Mouse (Mus musculus) embryonic facial prominence, embryonic 15.5 days (tissue): ENCODE data around the gene Zfp105. TPM values are rescaled to one million over a fixed set of nuclear protein-coding genes. Genes with fewer than 3 reads are reported as not detected.

ENCODE experiments used
- polyA plus RNA-seq: library from polyadenylated mRNA; unstranded; fragments of >200 nt; fragmentation: Nextera tagmentation; extraction: Ambion mirVana; gene quantifications from 2 replicates; pipeline ENCODE4 v1.2.1, GENCODE M21; 2015

The Zfp105 gene
- polyA plus RNA-seq, 1 experiment from 2014 or later, result 18.4 TPM

Other genes starting within 250 kb of the Zfp105 start
- gene Topaz1, start 175.7 kb upstream of the Zfp105 start, polyA plus RNA-seq, result not detected in 2 replicates
- 7.5 and 7.7 TPM in 2 replicates for gene Tcaim, start 117.5 kb upstream of the Zfp105 start, polyA plus RNA-seq
- gene Gm35549, start 79.0 kb upstream of the Zfp105 start, polyA plus RNA-seq, result 0.85 and 1.1 TPM in 2 replicates
- gene Zfp445, start 57.1 kb upstream of the Zfp105 start, polyA plus RNA-seq, result 61.4 and 63.9 TPM in 2 replicates
- 5.3 and 6.5 TPM in 2 replicates for gene Zkscan7, start 37.4 kb upstream of the Zfp105 start, polyA plus RNA-seq
- 28.1 and 29.2 TPM in 2 replicates for gene 1110059G10Rik, start 27.9 kb downstream of the Zfp105 start, polyA plus RNA-seq
- 39.1 and 40.0 TPM in 2 replicates for gene Kif15, start 28.0 kb downstream of the Zfp105 start, polyA plus RNA-seq
- 26.0 and 27.3 TPM in 2 replicates for gene Tmem42, start 98.3 kb downstream of the Zfp105 start, polyA plus RNA-seq
- 0.42 and 0.47 TPM in 2 replicates for gene Tgm4, start 111.7 kb downstream of the Zfp105 start, polyA plus RNA-seq
- gene Zdhhc3, start 190.1 kb downstream of the Zfp105 start, polyA plus RNA-seq, result 74.8 and 78.9 TPM in 2 replicates
- 98.0 and 105 TPM in 2 replicates for gene Exosc7, start 190.1 kb downstream of the Zfp105 start, polyA plus RNA-seq
- 5.4 and 5.6 TPM in 2 replicates for gene Clec3b, start 227.9 kb downstream of the Zfp105 start, polyA plus RNA-seq